Mouse (Mus musculus) kidney, embryonic 14.5 days (tissue): ENCODE measurements at regions not wholly inside any gene's neighbourhood (a gene's known extent, or its start where the extent isn't known, plus 50 kb on each side); places are given as distances from the start of the nearest gene placed in this dataset.

Experiments used
- ATAC-seq: fragments of 200-750 bp; cut with Nextera tagmentation; 2 replicates; pipeline ENCODE4 v1.8.0; 2017; ENCODE audit warnings: moderate number of reproducible peaks, mild to moderate bottlenecking, moderate TSS enrichment, moderate library complexity; ENCODE audit not compliant: low FRiP score, low TSS enrichment
- H3K27ac ChIP-seq: fragments of 300-500 bp; sonication (generic); 2 replicates; pipeline ENCODE4 v1.5.1; 2014; ENCODE audit warnings: low read depth, mild to moderate bottlenecking, low read length, moderate library complexity, mixed read lengths
- H3K27me3 ChIP-seq: fragments of 300-500 bp; sonication (generic); 2 replicates; pipeline ENCODE4 v1.6.1; 2014; ENCODE audit warnings: mild to moderate bottlenecking, low read length; ENCODE audit not compliant: control insufficient read depth, insufficient read depth
- H3K36me3 ChIP-seq: fragments of 300-500 bp; sonication (generic); 2 replicates; pipeline ENCODE4 v1.6.1; 2014; ENCODE audit warnings: low read length, mixed read lengths; ENCODE audit not compliant: control insufficient read depth, insufficient read depth
- H3K4me1 ChIP-seq: fragments of 300-500 bp; sonication (generic); 2 replicates; pipeline ENCODE4 v1.6.1; 2014; ENCODE audit warnings: low read length, mixed read lengths; ENCODE audit not compliant: control insufficient read depth, insufficient read depth
- H3K4me2 ChIP-seq: fragments of 300-500 bp; sonication (generic); replicated peaks from 2 replicates; pipeline ENCODE4 v1.6.1; 2014; ENCODE audit warnings: low read depth, mild to moderate bottlenecking, low read length
- H3K4me3 ChIP-seq: fragments of 300-500 bp; sonication (generic); 2 replicates; pipeline ENCODE4 v1.5.1; 2014; ENCODE audit warnings: mild to moderate bottlenecking, low read length
- H3K9ac ChIP-seq: fragments of 300-500 bp; sonication (generic); 2 replicates; pipeline ENCODE4 v1.6.1; 2014; ENCODE audit warnings: low read depth, mild to moderate bottlenecking, low read length, moderate library complexity
- H3K9me3 ChIP-seq: fragments of 300-500 bp; sonication (generic); 2 replicates; pipeline ENCODE4 v1.6.1; 2016; ENCODE audit warnings: low read length; ENCODE audit not compliant: control insufficient read depth
- WGBS: fragments of 180-500 bp; shearing (Covaris S2); extraction: QIAGEN DNeasy Blood & Tissue Kit; methylation state at CpG from one replicate; pipeline ENCODE4 v1.1.7; 2014; 5-methylcytosine and 5-hydroxymethylcytosine counted together

DNA sequence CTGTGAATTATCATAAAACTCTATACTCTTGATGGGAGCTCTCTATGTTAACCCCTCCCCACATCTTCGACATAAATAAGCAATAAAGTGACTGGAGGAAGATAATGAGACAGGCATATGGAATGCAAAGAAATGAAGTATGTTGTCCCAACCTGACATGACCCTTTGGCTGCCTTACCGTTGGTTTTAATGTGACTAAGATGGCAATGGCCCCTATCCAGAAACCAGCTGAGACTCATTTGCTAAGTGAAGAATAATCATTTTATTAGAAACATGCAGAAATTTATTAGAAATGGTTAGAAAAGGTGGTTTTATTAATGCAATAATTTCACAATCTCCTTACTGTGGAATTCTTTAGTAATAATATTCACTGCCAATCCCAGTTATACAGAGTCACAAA is 2767.2 kb upstream of the 5930422O12Rik start:
- Histone ChIP-seq H3K27ac (no peak overlapping the region), H3K4me3 (no peak overlapping the region), H3K9ac (no peak overlapping the region), H3K36me3 (no peaks in the 10 kb centered on the region), H3K27me3 (no peaks in the 10 kb centered on the region), H3K4me1 (no peaks in the 10 kb centered on the region), H3K4me2 (no peak overlapping the region), H3K9me3 (no peaks in the 10 kb centered on the region)
- WGBS: 60% methylated on average over 2 of the region's 2 CpGs
- ATAC-seq: no peak

GRCm38 (mm10) chr8:30669451-30669850 is 2759.1 kb upstream of the 5930422O12Rik start:
- no peak for ATAC-seq
- no peak overlapping the region for H3K4me2 ChIP-seq
- H3K9me3 ChIP-seq: no peaks in the 10 kb centered on the region
- no peak overlapping the region for H3K9ac ChIP-seq
- H3K36me3 ChIP-seq: no peaks in the 10 kb centered on the region
- no peaks in the 10 kb centered on the region for H3K27me3 ChIP-seq
- no peak overlapping the region for H3K4me3 ChIP-seq
- 68% methylated on average over 4 of the region's 4 CpGs for whole genome bisulfite sequencing
- H3K27ac ChIP-seq: no peak overlapping the region
- H3K4me1 ChIP-seq: no peaks in the 10 kb centered on the region

GRCm38 (mm10) chr8:30677423-30677822 is 2751.1 kb upstream of the 5930422O12Rik start:
- ATAC-seq: no peak

GRCm38 (mm10) chr8:30682169-30682568 is 2746.3 kb upstream of the 5930422O12Rik start:
- H3K9me3 ChIP-seq: no peaks in the 10 kb centered on the region
- H3K27ac ChIP-seq: no peak overlapping the region
- no peak overlapping the region for H3K4me2 ChIP-seq
- H3K4me1 ChIP-seq: no peaks in the 10 kb centered on the region
- no peak overlapping the region for H3K4me3 ChIP-seq
- no peaks in the 10 kb centered on the region for H3K36me3 ChIP-seq
- ATAC-seq: no peak
- no peaks in the 10 kb centered on the region for H3K27me3 ChIP-seq
- H3K9ac ChIP-seq: no peak overlapping the region
- 54% methylated on average over 3 of the region's 3 CpGs for WGBS

More at GRCm38 (mm10) chr8:30677423-30677822, 2751.1 kb upstream of the 5930422O12Rik start:
- no peak overlapping the region for H3K4me2 ChIP-seq
- no peak overlapping the region for H3K9ac ChIP-seq
- 83% methylated on average over 1 of the region's 1 CpGs for WGBS
- no peaks in the 10 kb centered on the region for H3K36me3 ChIP-seq
- no peak overlapping the region for H3K27ac ChIP-seq
- H3K4me1 ChIP-seq: no peaks in the 10 kb centered on the region
- no peaks in the 10 kb centered on the region for H3K27me3 ChIP-seq
- no peaks in the 10 kb centered on the region for H3K9me3 ChIP-seq
- H3K4me3 ChIP-seq: no peak overlapping the region

- H3K4me1 ChIP-seq: no peaks in the 10 kb centered on the region
- no peaks in the 10 kb centered on the region for H3K9me3 ChIP-seq
- no peak overlapping the region for H3K9ac ChIP-seq
- ATAC-seq: no peak
- H3K27me3 ChIP-seq: no peaks in the 10 kb centered on the region
- 80% methylated on average over 3 of the region's 3 CpGs for WGBS
- no peak overlapping the region for H3K4me3 ChIP-seq
- H3K27ac ChIP-seq: no peak overlapping the region
- H3K36me3 ChIP-seq: no peaks in the 10 kb centered on the region
- H3K4me2 ChIP-seq: no peak overlapping the region
Observed at GRCm38 (mm10) chr8:30686539-30686938, 2742.0 kb upstream of the 5930422O12Rik start.

- H3K27me3 ChIP-seq: no peaks in the 10 kb centered on the region
- WGBS: 74% methylated on average over 3 of the region's 3 CpGs
- H3K9ac ChIP-seq: no peak overlapping the region
- no peaks in the 10 kb centered on the region for H3K4me1 ChIP-seq
- no peak overlapping the region for H3K4me2 ChIP-seq
- H3K36me3 ChIP-seq: no peaks in the 10 kb centered on the region
- no peak for ATAC-seq
- H3K27ac ChIP-seq: no peak overlapping the region
- no peak overlapping the region for H3K4me3 ChIP-seq
- no peaks in the 10 kb centered on the region for H3K9me3 ChIP-seq
Observed at GRCm38 (mm10) chr8:30694126-30694525, 2734.4 kb upstream of the 5930422O12Rik start.

DNA sequence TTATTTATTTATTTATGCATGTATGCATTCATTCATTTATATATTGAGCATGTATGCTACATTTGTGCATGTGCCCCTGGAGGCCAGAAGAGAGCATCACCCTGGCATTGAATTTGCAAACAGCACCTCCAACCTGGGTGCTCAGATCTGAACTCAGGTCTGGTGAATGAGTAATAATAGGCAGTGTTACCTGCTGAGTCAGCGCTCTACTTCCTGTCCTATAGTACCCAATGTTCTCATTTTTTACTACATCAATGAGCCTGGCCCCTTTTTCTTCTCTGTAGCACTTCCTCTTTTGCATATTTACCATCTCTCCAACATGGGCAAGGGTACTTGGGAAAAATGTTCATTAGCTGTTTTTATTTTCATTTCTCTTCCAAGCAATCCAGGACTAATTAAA is 2711.9 kb upstream of the 5930422O12Rik start:
- Histone ChIP-seq H3K4me3 (no peak overlapping the region), H3K27me3 (no peaks in the 10 kb centered on the region), H3K4me2 (no peak overlapping the region), H3K9me3 (no peaks in the 10 kb centered on the region), H3K36me3 (no peaks in the 10 kb centered on the region), H3K27ac (no peak overlapping the region), H3K4me1 (no peaks in the 10 kb centered on the region), H3K9ac (no peak overlapping the region)
- WGBS: 97% methylated on average over 1 of the region's 1 CpGs
- ATAC-seq: no peak

GRCm38 (mm10) chr8:30730366-30730765 is 2698.1 kb upstream of the 5930422O12Rik start:
- Histone ChIP-seq H3K4me2 (no peak overlapping the region), H3K4me1 (no peaks in the 10 kb centered on the region), H3K27ac (no peak overlapping the region), H3K9me3 (no peaks in the 10 kb centered on the region), H3K4me3 (no peak overlapping the region), H3K36me3 (no peaks in the 10 kb centered on the region), H3K27me3 (no peaks in the 10 kb centered on the region), H3K9ac (no peak overlapping the region)
- no peak for ATAC-seq

DNA sequence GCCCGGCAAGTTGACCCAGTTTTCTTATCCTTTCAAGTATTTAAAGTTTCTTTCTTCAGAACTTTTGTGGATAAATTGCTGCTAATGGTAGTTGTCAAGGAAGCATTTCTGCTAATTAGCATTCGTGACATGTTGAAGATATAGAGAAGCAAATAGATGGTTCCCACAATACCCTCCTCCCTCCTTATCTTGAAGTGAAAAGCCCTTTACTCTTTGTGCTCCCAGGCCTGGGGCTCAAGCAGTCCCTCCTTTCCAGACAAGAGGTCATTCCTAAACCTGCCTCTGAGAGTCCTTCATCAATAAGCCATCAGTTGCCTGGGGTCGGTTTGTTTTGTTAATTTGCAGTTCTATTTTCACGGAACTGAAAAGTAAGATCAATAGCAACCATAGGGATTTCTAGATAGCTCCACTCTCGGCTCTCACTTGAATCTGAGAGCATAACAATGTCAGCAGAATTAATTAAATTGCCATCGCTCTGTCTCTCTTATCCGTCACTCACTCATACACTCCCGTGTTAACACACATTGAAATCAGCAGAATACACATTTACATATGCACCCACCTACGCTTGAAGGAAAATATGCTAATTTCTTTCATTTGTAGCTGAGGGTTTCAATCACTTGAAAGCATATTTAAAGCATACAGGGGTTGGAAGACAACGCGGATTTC is 2695.8 kb upstream of the 5930422O12Rik start:
- H3K27ac ChIP-seq: no peak overlapping the region
- no peak for ATAC-seq
- 86% methylated on average over 11 of the region's 11 CpGs for WGBS
- H3K4me3 ChIP-seq: no peak overlapping the region
- H3K36me3 ChIP-seq: no peaks in the 10 kb centered on the region
- H3K4me1 ChIP-seq: no peaks in the 10 kb centered on the region
- no peak overlapping the region for H3K4me2 ChIP-seq
- H3K27me3 ChIP-seq: no peaks in the 10 kb centered on the region
- no peaks in the 10 kb centered on the region for H3K9me3 ChIP-seq
- H3K9ac ChIP-seq: no peak overlapping the region
